Mouse (Mus musculus): ENCODE data around the gene Frmd4b.

DNA sequence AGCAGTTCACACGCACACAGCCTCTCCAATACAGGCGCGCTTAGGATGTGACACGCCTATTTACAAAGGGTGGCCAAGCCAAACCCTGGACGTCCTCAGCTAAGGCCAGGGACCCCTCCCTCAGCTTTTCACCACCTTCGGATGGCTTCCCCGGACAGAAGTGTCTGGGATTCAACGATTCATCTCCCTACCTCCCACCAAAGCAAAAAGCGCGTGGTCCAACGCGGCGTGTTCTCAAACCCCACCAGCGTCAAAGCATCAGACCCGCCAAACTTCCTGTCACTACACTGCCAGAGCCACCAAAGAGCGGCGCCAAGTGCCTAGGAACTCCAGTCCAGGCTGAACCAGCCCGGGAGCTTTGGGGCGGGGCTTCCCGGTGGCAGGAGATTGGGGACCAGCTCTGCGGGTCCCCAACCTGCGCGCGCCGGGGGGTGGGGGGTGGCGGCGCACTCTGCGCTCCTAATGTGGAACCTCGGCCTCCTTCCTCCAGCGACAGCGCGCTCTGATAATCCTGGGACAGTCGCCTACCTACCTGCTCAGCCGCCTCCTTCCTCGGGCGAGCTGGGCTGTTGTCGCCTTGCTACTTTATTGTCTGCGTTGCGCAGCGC, 579 bp downstream of the Frmd4b start:
- peak; percentile 32; the same call in 1 of the 2 replicates for TF ChIP-seq CTCF (IDR thresholded peaks at IDR 0.05)
- no peak for TF ChIP-seq EP300 (IDR thresholded peaks at IDR 0.05)

All from lung, postnatal 0 days (tissue).